ENCODE assay signal across 10 mouse cellular contexts in genomic region chr7:30600651-30601050, GRCm38 (mm10). TPM values are rescaled to one million over a fixed set of nuclear protein-coding genes. Genes with fewer than 3 reads are reported as not detected.
DNase-seq lines count a peak whose midpoint lies in the region; ATAC-seq and TF ChIP-seq lines count a peak whose summit lies in the region.
"Had no signal": no experiment of that assay in that cellular context is flagged by ENCODE, and none has a peak within 500 bp of the region (broad histone marks: within the 10 kb centered on the region; RNA-seq: fewer than 3 reads in every experiment).

No protein-coding gene starts in this region.

- H3K9me3 ChIP-seq in hindbrain, embryonic 12.5 days (replicated peaks) = no peaks in the 10 kb centered on the region
- H3K9me3 ChIP-seq in hindbrain, embryonic 11.5 days (ENCODE audit: control insufficient read depth, low read length) = no peaks in the 10 kb centered on the region
- H3K9me3 ChIP-seq in embryonic facial prominence, embryonic 14.5 days (ENCODE audit: control insufficient read depth, low read length) = no peaks in the 10 kb centered on the region

- DNase-seq in hindbrain, embryonic 11.5 days (ENCODE audit: low spot score) = no peak
- DNase-seq in embryonic facial prominence, embryonic 14.5 days (ENCODE audit: low spot score) = peak; percentile 13
- peak; percentile 70 for DNase-seq in kidney, adult 2 months
- DNase-seq in lung, postnatal 25 days (ENCODE audit: low spot score) = peak; percentile 82
- DNase-seq in gastrocnemius, adult 8-10 months (ENCODE audit: low spot score in 2 of 2) = no peak
- no peak for DNase-seq in gastrocnemius, adult 2 months
- no peak for DNase-seq in retina, embryonic 14.5 days (ENCODE audit: low spot score)

- 80% methylated on average over 7 of the region's 7 CpGs for WGBS in hindbrain, embryonic 12.5 days
- WGBS in hindbrain, embryonic 11.5 days = 79% methylated on average over 7 of the region's 7 CpGs
- WGBS in embryonic facial prominence, embryonic 14.5 days = 72% methylated on average over 7 of the region's 7 CpGs
- 54% methylated on average over 7 of the region's 7 CpGs for WGBS in kidney, adult 2 months

- TF ChIP-seq CTCF in kidney, adult 2 months (conservative IDR thresholded peaks at IDR 0.05; ENCODE audit: insufficient read depth, insufficient read length, low read depth, low read length) = no peak
- no peak for TF ChIP-seq CTCF in gastrocnemius, adult 2 months (IDR thresholded peaks at IDR 0.05)

- ATAC-seq in hindbrain, embryonic 12.5 days (ENCODE audit: low FRiP score) = no peak
- ATAC-seq in hindbrain, embryonic 11.5 days (ENCODE audit: low FRiP score) = no peak
- no peak; the same call in 1 of the 2 replicates for ATAC-seq in embryonic facial prominence, embryonic 14.5 days (ENCODE audit: low read depth)

- H3K4me2 ChIP-seq in hindbrain, embryonic 12.5 days (replicated peaks) = peak overlapping the region; percentile 36
- no peak overlapping the region for H3K4me2 ChIP-seq in hindbrain, embryonic 11.5 days (replicated peaks; ENCODE audit: low read depth, low read length)
- H3K4me2 ChIP-seq in embryonic facial prominence, embryonic 14.5 days (ENCODE audit: low read depth, low read length) = no peak overlapping the region

- no peak for TF ChIP-seq POLR2A in kidney, adult 2 months (IDR thresholded peaks at IDR 0.05; ENCODE audit: low read depth, low read length)

- no peaks in the 10 kb centered on the region for H3K27me3 ChIP-seq in hindbrain, embryonic 12.5 days
- no peaks in the 10 kb centered on the region for H3K27me3 ChIP-seq in hindbrain, embryonic 11.5 days (ENCODE audit: control insufficient read depth, insufficient read depth, low read length)
- H3K27me3 ChIP-seq in embryonic facial prominence, embryonic 14.5 days (replicated peaks; ENCODE audit: control insufficient read depth, insufficient read depth, low read length) = no peaks in the 10 kb centered on the region
- no peaks in the 10 kb centered on the region; the same call in 1 of the 2 replicates for H3K27me3 ChIP-seq in kidney, adult 2 months (replicated peaks; ENCODE audit: control insufficient read depth, insufficient read depth, low read length)

- no peaks in the 10 kb centered on the region for H3K36me3 ChIP-seq in hindbrain, embryonic 12.5 days
- H3K36me3 ChIP-seq in hindbrain, embryonic 11.5 days (ENCODE audit: control insufficient read depth, insufficient read depth, low read length) = no peaks in the 10 kb centered on the region
- H3K36me3 ChIP-seq in embryonic facial prominence, embryonic 14.5 days (ENCODE audit: control insufficient read depth, insufficient read depth, low read length) = no peaks in the 10 kb centered on the region
- no peaks in the 10 kb centered on the region for H3K36me3 ChIP-seq in kidney, adult 2 months (ENCODE audit: control insufficient read depth, insufficient read depth, low read length)

- intact Hi-C loops in gastrocnemius, adult 2 months (cut with DNase I) = no loop called here

- H3K9ac ChIP-seq in hindbrain, embryonic 12.5 days = no peak overlapping the region
- no peak overlapping the region for H3K9ac ChIP-seq in hindbrain, embryonic 11.5 days (ENCODE audit: low read depth, low read length)
- no peak overlapping the region; the same call in 1 of the 2 replicates for H3K9ac ChIP-seq in embryonic facial prominence, embryonic 14.5 days (ENCODE audit: low read depth, low read length)

- H3K27ac ChIP-seq in hindbrain, embryonic 12.5 days = no peak overlapping the region
- no peak overlapping the region for H3K27ac ChIP-seq in hindbrain, embryonic 11.5 days (ENCODE audit: low read depth, low read length)
- peak overlapping the region; percentile 28; the same call in 1 of the 2 replicates for H3K27ac ChIP-seq in embryonic facial prominence, embryonic 14.5 days (replicated peaks; ENCODE audit: low read depth, low read length)
- peak overlapping the region; percentile 89 for H3K27ac ChIP-seq in kidney, adult 2 months (ENCODE audit: insufficient read depth, low read depth, low read length)
- no peak overlapping the region for H3K27ac ChIP-seq in gastrocnemius, adult 2 months

- peaks cover 12% of the 10 kb centered on the region for H3K4me1 ChIP-seq in hindbrain, embryonic 12.5 days
- H3K4me1 ChIP-seq in hindbrain, embryonic 11.5 days (replicated peaks; ENCODE audit: control insufficient read depth, insufficient read depth, low read length) = no peaks in the 10 kb centered on the region
- no peaks in the 10 kb centered on the region for H3K4me1 ChIP-seq in embryonic facial prominence, embryonic 14.5 days (ENCODE audit: control insufficient read depth, insufficient read depth, low read length)
- peaks cover 8% of the 10 kb centered on the region for H3K4me1 ChIP-seq in kidney, adult 2 months (ENCODE audit: control insufficient read depth, insufficient read depth, low read length)

- H3K4me3 ChIP-seq in hindbrain, embryonic 12.5 days = no peak overlapping the region
- H3K4me3 ChIP-seq in hindbrain, embryonic 11.5 days (ENCODE audit: low read depth, low read length) = no peak overlapping the region
- no peak overlapping the region for H3K4me3 ChIP-seq in embryonic facial prominence, embryonic 14.5 days (ENCODE audit: low read depth, low read length)
- no peak overlapping the region for H3K4me3 ChIP-seq in kidney, adult 2 months (ENCODE audit: insufficient read depth, low read depth, low read length)
- no peak overlapping the region for H3K4me3 ChIP-seq in gastrocnemius, adult 2 months

RNA-seq across cellular contexts. Expression of gene Zbtb32, which starts 1.9 kb away (rescaled TPM):
- polyA plus RNA-seq in hindbrain, embryonic 12.5 days (2016; fragmentation: Nextera tagmentation; extraction: Ambion mirVana) = 0.17 and 0.39 TPM in 2 replicates
- 0.24 and 1.2 TPM in 2 replicates for polyA plus RNA-seq in hindbrain, embryonic 11.5 days (2014; fragmentation: Nextera tagmentation; extraction: Ambion mirVana)
- 0.26 and 0.45 TPM in 2 replicates for polyA plus RNA-seq in embryonic facial prominence, embryonic 14.5 days (2014; fragmentation: Nextera tagmentation; extraction: Ambion mirVana)
- 1.3 and 1.4 TPM in 2 replicates for polyA plus RNA-seq in kidney, adult 2 months (2012; rRNA removed)
- total RNA-seq in gastrocnemius, adult 8-10 months (2022) = not detected
- total RNA-seq in gastrocnemius, adult 2 months (2021) = under 1 TPM in 1 of 2 experiments, not detected in 1; 0.33 TPM
- total RNA-seq: heart, postnatal 4 days; megakaryocyte-erythroid progenitor cell, adult 5-6 weeks had no signal

RNA-seq across cellular contexts. Expression of gene Upk1a, which starts 12.0 kb away (rescaled TPM):
- 0.21 and 0.35 TPM in 2 replicates for polyA plus RNA-seq in hindbrain, embryonic 12.5 days (2016; fragmentation: Nextera tagmentation; extraction: Ambion mirVana)
- 0.54 and 1.2 TPM in 2 replicates for polyA plus RNA-seq in hindbrain, embryonic 11.5 days (2014; fragmentation: Nextera tagmentation; extraction: Ambion mirVana)
- polyA plus RNA-seq in embryonic facial prominence, embryonic 14.5 days (2014; fragmentation: Nextera tagmentation; extraction: Ambion mirVana) = 0.39 and 0.47 TPM in 2 replicates
- 23.6 and 34.5 TPM in 2 replicates for polyA plus RNA-seq in kidney, adult 2 months (2012; rRNA removed)
- total RNA-seq in gastrocnemius, adult 8-10 months (2022) = under 1 TPM in 1 of 4 experiments, not detected in 3; 0.20 TPM
- under 1 TPM in 1 of 2 experiments, not detected in 1; 0.17 TPM for total RNA-seq in gastrocnemius, adult 2 months (2021)

RNA-seq across cellular contexts. Expression of gene Kmt2b, which starts 12.1 kb away (rescaled TPM):
- 8.8 and 9.9 TPM in 2 replicates for polyA plus RNA-seq in hindbrain, embryonic 12.5 days (2016; fragmentation: Nextera tagmentation; extraction: Ambion mirVana)
- 11.1 and 13.2 TPM in 2 replicates for polyA plus RNA-seq in hindbrain, embryonic 11.5 days (2014; fragmentation: Nextera tagmentation; extraction: Ambion mirVana)
- 11.7 and 13.3 TPM in 2 replicates for polyA plus RNA-seq in embryonic facial prominence, embryonic 14.5 days (2014; fragmentation: Nextera tagmentation; extraction: Ambion mirVana)
- polyA plus RNA-seq in kidney, adult 2 months (2012; rRNA removed) = 26.7 and 31.6 TPM in 2 replicates
- 10 to 100 TPM; 10.9 to 15.2 (median 13.0) TPM for total RNA-seq in gastrocnemius, adult 8-10 months (2022)
- 10 to 100 TPM; 13.3 to 16.3 TPM for total RNA-seq in gastrocnemius, adult 2 months (2021)

RNA-seq across cellular contexts. Expression of gene Cox6b1, which starts 25.3 kb away (rescaled TPM):
- 737 and 880 TPM in 2 replicates for polyA plus RNA-seq in hindbrain, embryonic 12.5 days (2016; fragmentation: Nextera tagmentation; extraction: Ambion mirVana)
- 816 and 817 TPM in 2 replicates for polyA plus RNA-seq in hindbrain, embryonic 11.5 days (2014; fragmentation: Nextera tagmentation; extraction: Ambion mirVana)
- 860 and 1,015 TPM in 2 replicates for polyA plus RNA-seq in embryonic facial prominence, embryonic 14.5 days (2014; fragmentation: Nextera tagmentation; extraction: Ambion mirVana)
- 1,228 and 1,575 TPM in 2 replicates for polyA plus RNA-seq in kidney, adult 2 months (2012; rRNA removed)
- total RNA-seq in gastrocnemius, adult 8-10 months (2022) = 1,000 to 10,000 TPM; 1,165 to 1,556 (median 1,355) TPM
- 1,000 to 10,000 TPM; 1,338 to 2,234 TPM for total RNA-seq in gastrocnemius, adult 2 months (2021)

RNA-seq across cellular contexts. Expression of gene Etv2, which starts 35.0 kb away (rescaled TPM):
- not detected in 2 replicates for polyA plus RNA-seq in hindbrain, embryonic 12.5 days (2016; fragmentation: Nextera tagmentation; extraction: Ambion mirVana)
- polyA plus RNA-seq in hindbrain, embryonic 11.5 days (2014; fragmentation: Nextera tagmentation; extraction: Ambion mirVana) = not detected in 2 replicates
- polyA plus RNA-seq in embryonic facial prominence, embryonic 14.5 days (2014; fragmentation: Nextera tagmentation; extraction: Ambion mirVana) = not detected in 2 replicates
- not detected in 2 replicates for polyA plus RNA-seq in kidney, adult 2 months (2012; rRNA removed)
- not detected for total RNA-seq in gastrocnemius, adult 8-10 months (2022)
- total RNA-seq in gastrocnemius, adult 2 months (2021) = not detected
- total RNA-seq: heart, postnatal 4 days; megakaryocyte-erythroid progenitor cell, adult 5-6 weeks had no signal

Comparison
In these comparisons a context has a peak if more than half of its experiments do, and no peak if none do; other contexts are left out.
1. H3K27ac ChIP-seq: peak in embryonic facial prominence, embryonic 14.5 days (single experiment) and kidney, adult 2 months (single experiment); none in hindbrain, embryonic 12.5 days (single experiment), hindbrain, embryonic 11.5 days (single experiment) and gastrocnemius, adult 2 months (single experiment).
2. DNase-seq: peak in embryonic facial prominence, embryonic 14.5 days (single experiment), kidney, adult 2 months (single experiment) and lung, postnatal 25 days (single experiment); none in hindbrain, embryonic 11.5 days (single experiment), gastrocnemius, adult 8-10 months (0 of 2), gastrocnemius, adult 2 months (single experiment) and retina, embryonic 14.5 days (single experiment).
3. RNA of gene Upk1a, which starts 12.0 kb away (polyA plus RNA-seq): 23.6 to 34.5 TPM in kidney, adult 2 months; 0.54 to 1.2 TPM in hindbrain, embryonic 11.5 days, 0.39 to 0.47 TPM in embryonic facial prominence, embryonic 14.5 days and 0.21 to 0.35 TPM in hindbrain, embryonic 12.5 days; every median in the first group is over 10 times any median in the second.